Mouse (Mus musculus): ENCODE results near the gene Klf1.

DNA sequence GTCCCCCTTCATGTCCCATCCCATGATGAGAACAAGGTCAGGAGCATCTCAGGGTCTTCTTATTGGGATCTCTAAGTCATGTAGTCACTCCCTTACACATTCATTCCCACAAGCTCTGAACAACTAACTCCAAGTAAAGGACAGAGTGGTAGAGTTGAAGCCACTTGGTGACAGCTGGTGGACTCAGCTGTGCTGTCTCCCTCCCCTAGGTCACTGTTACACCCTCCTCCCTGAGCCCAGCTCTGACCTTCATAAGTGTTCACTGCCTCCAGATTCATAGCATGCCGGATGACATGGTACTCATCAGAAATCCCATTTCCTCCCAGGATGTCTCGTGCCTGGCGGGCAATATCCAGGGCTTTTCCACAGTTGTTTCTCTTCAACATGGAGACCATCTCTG lies 13.4 kb upstream of the Klf1 start:
- TF ChIP-seq CTCF (IDR thresholded peaks at IDR 0.05; ENCODE audit: low read depth) (no peak), EP300 (IDR thresholded peaks at IDR 0.05; ENCODE audit: low read depth) (no peak)
